Mouse (Mus musculus): ENCODE measurements around the gene Begain.

The Begain gene

GRCm38 (mm10) chr12:109053020-109053806 lies 14.8 kb downstream of the Begain start:
- DNase-seq: no peak

GRCm38 (mm10) chr12:109049949-109050348 lies 18.1 kb downstream of the Begain start:
- no peak for DNase-seq

- no peak for DNase-seq
Measured at GRCm38 (mm10) chr12:109045581-109045980, 22.4 kb downstream of the Begain start.

- no peak for DNase-seq
Measured at GRCm38 (mm10) chr12:109044497-109044896, 23.5 kb downstream of the Begain start.

- DNase-seq: peak; percentile 41
Measured at GRCm38 (mm10) chr12:109039311-109039710, 28.7 kb downstream of the Begain start.

GRCm38 (mm10) chr12:109038179-109038819 lies 29.7 kb downstream of the Begain start:
- DNase-seq: no peak

GRCm38 (mm10) chr12:109037026-109037425 lies 31.0 kb downstream of the Begain start:
- DNase-seq: no peak

- DNase-seq: no peak
Measured at GRCm38 (mm10) chr12:109023780-109024179, 44.2 kb downstream of the Begain start.

GRCm38 (mm10) chr12:109022966-109023365 lies 45.1 kb downstream of the Begain start:
- no peak for DNase-seq

- no peak for DNase-seq
Measured at GRCm38 (mm10) chr12:109022181-109022691, 45.8 kb downstream of the Begain start.

- DNase-seq: no peak
Measured at GRCm38 (mm10) chr12:109010070-109010649, 57.9 kb downstream of the Begain start.

- no peak for DNase-seq
Measured at GRCm38 (mm10) chr12:109002978-109003377, 65.0 kb downstream of the Begain start.

GRCm38 (mm10) chr12:108997249-108997648 lies 70.8 kb downstream of the Begain start:
- no peak for DNase-seq

- no peak for DNase-seq
Measured at GRCm38 (mm10) chr12:108995976-108996636, 71.9 kb downstream of the Begain start.

GRCm38 (mm10) chr12:108994436-108995031 lies 73.5 kb downstream of the Begain start:
- peak; percentile 58 for DNase-seq

- no peak for DNase-seq
Measured at GRCm38 (mm10) chr12:108993046-108993445, 75.0 kb downstream of the Begain start.

GRCm38 (mm10) chr12:108990425-108990824 lies 77.6 kb downstream of the Begain start:
- no peak for DNase-seq

- no peak for DNase-seq
Measured at GRCm38 (mm10) chr12:108987448-108987847, 80.6 kb downstream of the Begain start.

- no peak for DNase-seq
Measured at GRCm38 (mm10) chr12:108985025-108985424, 83.0 kb downstream of the Begain start.

- no peak for DNase-seq
Measured at GRCm38 (mm10) chr12:108984471-108984870, 83.5 kb downstream of the Begain start.

GRCm38 (mm10) chr12:108983496-108983895 lies 84.5 kb downstream of the Begain start:
- DNase-seq: no peak

GRCm38 (mm10) chr12:108982684-108982960 lies 85.4 kb downstream of the Begain start:
- no peak for DNase-seq

All from right cerebral cortex, postnatal 14 days (tissue).